Mouse (Mus musculus) megakaryocyte, embryonic 14.5 days (primary cell): ENCODE measurements around the gene Hpd. TPM values are rescaled to one million over a fixed set of nuclear protein-coding genes. Genes with fewer than 3 reads are reported as not detected.

ENCODE experiments used
- H3K27me3 ChIP-seq: replicated peaks from 2 replicates; pipeline ENCODE3; 2012; ENCODE audit warnings: inconsistent platforms
- H3K36me3 ChIP-seq: replicated peaks from 2 replicates; pipeline ENCODE3; 2012; ENCODE audit warnings: low read length, inconsistent platforms, mixed read lengths
- H3K4me1 ChIP-seq: 2 replicates; pipeline ENCODE4 v1.6.1; 2012; ENCODE audit warnings: inconsistent platforms
- H3K4me3 ChIP-seq: replicated peaks from 2 replicates; pipeline ENCODE3; 2012; ENCODE audit warnings: moderate library complexity, mild to moderate bottlenecking, inconsistent platforms
- H3K9me3 ChIP-seq: 2 replicates; pipeline ENCODE4 v1.6.1; 2012; ENCODE audit warnings: inconsistent platforms
- FLI1 ChIP-seq: IDR thresholded peaks from 2 replicates; pipeline ENCODE4 v1.6.1; 2012; ENCODE audit warnings: low read length, inconsistent platforms, mixed read lengths
- GATA1 ChIP-seq: IDR thresholded peaks from 3 replicates; pipeline ENCODE4 v1.6.1; 2012; ENCODE audit warnings: mixed read lengths, low read length, inconsistent platforms, borderline replicate concordance
- polyA plus RNA-seq: library from polyadenylated mRNA; stranded (reverse); fragments of >175 nt; gene quantifications from 2 replicates; pipeline ENCODE4 v1.2.3, GENCODE M21; 2012; ENCODE audit warnings: low replicate concordance; ENCODE audit not compliant: insufficient read depth

Gene Hpd
- polyA plus RNA-seq, 1 experiment, result not detected

DNA sequence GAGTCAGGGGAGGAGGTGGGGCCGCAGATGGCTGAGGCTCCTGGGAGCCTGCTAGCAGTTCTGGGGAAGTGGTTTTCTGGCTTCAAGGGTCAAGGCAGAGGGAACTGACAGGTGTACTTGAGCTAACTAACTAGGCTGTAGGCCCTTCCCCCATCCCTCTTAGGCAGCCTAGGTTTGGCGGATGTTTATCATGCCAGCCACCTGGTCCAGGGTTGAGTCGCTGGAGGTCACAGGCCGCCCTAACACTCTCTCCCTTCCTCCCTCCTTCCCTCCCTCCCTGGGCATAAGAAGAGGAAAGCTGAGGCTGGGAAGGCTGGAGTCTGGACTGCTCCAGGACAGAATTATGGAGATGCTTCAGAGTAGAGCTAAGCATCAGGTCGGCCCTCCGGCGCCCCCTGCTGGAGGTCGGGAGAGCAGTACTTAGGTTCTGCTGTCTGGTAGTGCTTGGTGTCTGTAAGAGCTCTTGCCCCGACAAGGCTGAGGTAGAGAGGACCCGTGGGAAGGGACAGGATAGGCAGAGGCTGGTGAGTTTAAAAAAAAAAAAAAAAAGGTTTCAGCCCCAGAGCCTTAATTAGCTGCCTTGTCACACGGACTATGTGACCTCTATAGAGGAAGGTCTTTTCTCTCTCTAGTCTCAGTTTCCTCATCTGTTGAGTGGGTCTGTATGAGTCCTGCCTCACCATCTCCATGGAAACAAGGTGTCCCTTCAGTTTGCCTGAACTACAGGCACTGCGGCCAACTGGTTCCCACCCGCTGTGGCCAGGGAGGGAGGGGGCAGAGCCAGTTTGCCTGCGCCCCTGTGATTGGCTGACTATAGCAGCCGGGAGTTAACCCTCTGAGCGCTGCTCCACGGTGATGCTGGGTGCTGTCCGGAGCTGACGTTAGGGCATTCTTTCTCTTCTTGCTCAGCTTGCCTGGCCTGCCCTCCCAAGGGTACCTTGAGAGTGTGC is 32.8 kb downstream of the Hpd start:
- H3K36me3 ChIP-seq, result peaks cover 98% of the 10 kb centered on the region

GRCm38 (mm10) chr5:123148073-123148722 is 34.3 kb downstream of the Hpd start:
- Histone ChIP-seq H3K36me3 (peaks cover 91% of the 10 kb centered on the region), H3K4me3 (peak overlapping the region; percentile 90), H3K4me1 (peaks cover 93% of the 10 kb centered on the region)

More for the DNA sequence above, 32.8 kb downstream of the Hpd start:
- H3K9me3 ChIP-seq, result no peaks in the 10 kb centered on the region
- TF ChIP-seq GATA1 (no peak), FLI1 (no peak)
- H3K4me1 ChIP-seq, result peaks cover 88% of the 10 kb centered on the region
- peak overlapping the region; percentile 90 for H3K4me3 ChIP-seq
- no peaks in the 10 kb centered on the region for H3K27me3 ChIP-seq

GRCm38 (mm10) chr5:123147569-123147968 is 35.0 kb downstream of the Hpd start:
- Histone ChIP-seq H3K4me3 (no peak overlapping the region), H3K36me3 (peaks cover 84% of the 10 kb centered on the region), H3K27me3 (no peaks in the 10 kb centered on the region), H3K4me1 (peaks cover 87% of the 10 kb centered on the region), H3K9me3 (no peaks in the 10 kb centered on the region)
- TF ChIP-seq FLI1, result no peak
- no peak for TF ChIP-seq GATA1

More at GRCm38 (mm10) chr5:123148073-123148722, 34.3 kb downstream of the Hpd start:
- no peaks in the 10 kb centered on the region for H3K27me3 ChIP-seq
- TF ChIP-seq FLI1 (no peak), GATA1 (no peak)
- H3K9me3 ChIP-seq, result no peaks in the 10 kb centered on the region

GRCm38 (mm10) chr5:123146357-123146756 is 36.2 kb downstream of the Hpd start:
- TF ChIP-seq GATA1 (no peak), FLI1 (no peak)
- Histone ChIP-seq H3K4me3 (peak overlapping the region; percentile 5), H3K27me3 (no peaks in the 10 kb centered on the region), H3K36me3 (peaks cover 73% of the 10 kb centered on the region), H3K4me1 (peaks cover 76% of the 10 kb centered on the region), H3K9me3 (no peaks in the 10 kb centered on the region)

GRCm38 (mm10) chr5:123144746-123145590 is 37.6 kb downstream of the Hpd start:
- Histone ChIP-seq H3K27me3 (no peaks in the 10 kb centered on the region), H3K4me1 (peaks cover 62% of the 10 kb centered on the region), H3K9me3 (no peaks in the 10 kb centered on the region), H3K36me3 (peaks cover 59% of the 10 kb centered on the region), H3K4me3 (peak overlapping the region; percentile 96)
- TF ChIP-seq FLI1 (no peak), GATA1 (no peak)

- H3K4me3 ChIP-seq, result peak overlapping the region; percentile 96
- no peaks in the 10 kb centered on the region for H3K27me3 ChIP-seq
- H3K36me3 ChIP-seq, result peaks cover 56% of the 10 kb centered on the region
- TF ChIP-seq FLI1 (no peak), GATA1 (no peak)
- peaks cover 56% of the 10 kb centered on the region for H3K4me1 ChIP-seq
- H3K9me3 ChIP-seq, result no peaks in the 10 kb centered on the region
These were observed 38.4 kb downstream of the Hpd start for GRCm38 (mm10) chr5:123143971-123144745.

GRCm38 (mm10) chr5:123143251-123143970 is 39.1 kb downstream of the Hpd start:
- peaks cover 51% of the 10 kb centered on the region for H3K4me1 ChIP-seq
- H3K36me3 ChIP-seq, result peaks cover 50% of the 10 kb centered on the region
- no peak for TF ChIP-seq GATA1
- TF ChIP-seq FLI1, result no peak
- H3K27me3 ChIP-seq, result no peaks in the 10 kb centered on the region
- no peaks in the 10 kb centered on the region for H3K9me3 ChIP-seq
- H3K4me3 ChIP-seq, result peak overlapping the region; percentile 96
